Mouse (Mus musculus): ENCODE results near the gene Esam. TPM values are rescaled to one million over a fixed set of nuclear protein-coding genes. Genes with fewer than 3 reads are reported as not detected.

The Esam gene
- polyA plus RNA-seq, 1 experiment from 2014 or later: 58.3 TPM

- no peak overlapping the region for H3K27ac ChIP-seq (ENCODE audit: low read length)
- H3K36me3 ChIP-seq (ENCODE audit: control insufficient read depth, insufficient read depth, low read length): no peaks in the 10 kb centered on the region
- H3K4me2 ChIP-seq (replicated peaks; ENCODE audit: low read depth, low read length): no peak overlapping the region
- WGBS: 74% methylated on average over 3 of the region's 3 CpGs
- no peak overlapping the region for H3K4me3 ChIP-seq (ENCODE audit: low read depth, low read length)
- H3K4me1 ChIP-seq (ENCODE audit: control insufficient read depth, insufficient read depth, low read length): no peaks in the 10 kb centered on the region
- H3K9me3 ChIP-seq (ENCODE audit: control insufficient read depth, low read depth, low read length): no peaks in the 10 kb centered on the region
- H3K27me3 ChIP-seq (ENCODE audit: control insufficient read depth, insufficient read depth, low read length): peaks cover 8% of the 10 kb centered on the region; the same call in 1 of the 2 replicates
- no peak overlapping the region for H3K9ac ChIP-seq (replicated peaks; ENCODE audit: low read depth, low read length)
- ATAC-seq (ENCODE audit: insufficient number of reproducible peaks, insufficient read depth, low FRiP score, low read depth): no peak
Observed at GRCm38 (mm10) chr9:37556366-37556765, 28.5 kb downstream of the Esam start.

- Histone ChIP-seq H3K9me3 (ENCODE audit: control insufficient read depth, low read depth, low read length) (no peaks in the 10 kb centered on the region), H3K4me1 (ENCODE audit: control insufficient read depth, insufficient read depth, low read length) (no peaks in the 10 kb centered on the region), H3K27me3 (ENCODE audit: control insufficient read depth, insufficient read depth, low read length) (no peaks in the 10 kb centered on the region), H3K4me3 (ENCODE audit: low read depth, low read length) (no peak overlapping the region), H3K9ac (replicated peaks; ENCODE audit: low read depth, low read length) (no peak overlapping the region), H3K4me2 (replicated peaks; ENCODE audit: low read depth, low read length) (no peak overlapping the region), H3K36me3 (ENCODE audit: control insufficient read depth, insufficient read depth, low read length) (no peaks in the 10 kb centered on the region), H3K27ac (ENCODE audit: low read length) (no peak overlapping the region)
- ATAC-seq (ENCODE audit: insufficient number of reproducible peaks, insufficient read depth, low FRiP score, low read depth): no peak
- 81% methylated on average over 2 of the region's 2 CpGs for WGBS
Observed at GRCm38 (mm10) chr9:37560617-37561016, 32.7 kb downstream of the Esam start.

- H3K9me3 ChIP-seq (ENCODE audit: control insufficient read depth, low read depth, low read length): no peaks in the 10 kb centered on the region
- no peak overlapping the region for H3K9ac ChIP-seq (replicated peaks; ENCODE audit: low read depth, low read length)
- no peak overlapping the region for H3K27ac ChIP-seq (ENCODE audit: low read length)
- H3K4me1 ChIP-seq (ENCODE audit: control insufficient read depth, insufficient read depth, low read length): peaks cover 14% of the 10 kb centered on the region; the same call in 1 of the 2 replicates
- H3K36me3 ChIP-seq (ENCODE audit: control insufficient read depth, insufficient read depth, low read length): no peaks in the 10 kb centered on the region
- no peak overlapping the region for H3K4me2 ChIP-seq (replicated peaks; ENCODE audit: low read depth, low read length)
- no peaks in the 10 kb centered on the region for H3K27me3 ChIP-seq (ENCODE audit: control insufficient read depth, insufficient read depth, low read length)
- ATAC-seq (ENCODE audit: insufficient number of reproducible peaks, insufficient read depth, low FRiP score, low read depth): no peak
- no peak overlapping the region for H3K4me3 ChIP-seq (ENCODE audit: low read depth, low read length)
- WGBS: 48% methylated on average over 1 of the region's 1 CpGs
Observed at GRCm38 (mm10) chr9:37563805-37564204, 35.9 kb downstream of the Esam start.

GRCm38 (mm10) chr9:37567019-37567418 lies 39.1 kb downstream of the Esam start:
- 88% methylated on average over 2 of the region's 2 CpGs for WGBS
- no peak overlapping the region for H3K9ac ChIP-seq (replicated peaks; ENCODE audit: low read depth, low read length)
- no peaks in the 10 kb centered on the region for H3K36me3 ChIP-seq (ENCODE audit: control insufficient read depth, insufficient read depth, low read length)
- no peak overlapping the region for H3K27ac ChIP-seq (ENCODE audit: low read length)
- H3K4me2 ChIP-seq (replicated peaks; ENCODE audit: low read depth, low read length): no peak overlapping the region
- H3K4me3 ChIP-seq (ENCODE audit: low read depth, low read length): no peak overlapping the region
- peaks cover 14% of the 10 kb centered on the region; the same call in 1 of the 2 replicates for H3K4me1 ChIP-seq (ENCODE audit: control insufficient read depth, insufficient read depth, low read length)
- ATAC-seq (ENCODE audit: insufficient number of reproducible peaks, insufficient read depth, low FRiP score, low read depth): no peak
- no peaks in the 10 kb centered on the region for H3K27me3 ChIP-seq (ENCODE audit: control insufficient read depth, insufficient read depth, low read length)
- no peaks in the 10 kb centered on the region for H3K9me3 ChIP-seq (ENCODE audit: control insufficient read depth, low read depth, low read length)

GRCm38 (mm10) chr9:37567454-37567853 lies 39.6 kb downstream of the Esam start:
- no peak for ATAC-seq (ENCODE audit: insufficient number of reproducible peaks, insufficient read depth, low FRiP score, low read depth)
- no peak overlapping the region for H3K9ac ChIP-seq (replicated peaks; ENCODE audit: low read depth, low read length)
- H3K27me3 ChIP-seq (ENCODE audit: control insufficient read depth, insufficient read depth, low read length): no peaks in the 10 kb centered on the region
- no peak overlapping the region for H3K4me2 ChIP-seq (replicated peaks; ENCODE audit: low read depth, low read length)
- no peak overlapping the region for H3K27ac ChIP-seq (ENCODE audit: low read length)
- H3K9me3 ChIP-seq (ENCODE audit: control insufficient read depth, low read depth, low read length): no peaks in the 10 kb centered on the region
- 42% methylated on average over 5 of the region's 5 CpGs for WGBS
- H3K36me3 ChIP-seq (ENCODE audit: control insufficient read depth, insufficient read depth, low read length): no peaks in the 10 kb centered on the region
- no peak overlapping the region for H3K4me3 ChIP-seq (ENCODE audit: low read depth, low read length)
- H3K4me1 ChIP-seq (ENCODE audit: control insufficient read depth, insufficient read depth, low read length): peaks cover 14% of the 10 kb centered on the region; the same call in 1 of the 2 replicates

GRCm38 (mm10) chr9:37567892-37568604 lies 40.2 kb downstream of the Esam start:
- peak; percentile 46 for ATAC-seq (ENCODE audit: insufficient number of reproducible peaks, insufficient read depth, low FRiP score, low read depth)
- Histone ChIP-seq H3K4me2 (replicated peaks; ENCODE audit: low read depth, low read length) (peak overlapping the region; percentile 11), H3K36me3 (ENCODE audit: control insufficient read depth, insufficient read depth, low read length) (no peaks in the 10 kb centered on the region), H3K4me3 (ENCODE audit: low read depth, low read length) (no peak overlapping the region), H3K9me3 (ENCODE audit: control insufficient read depth, low read depth, low read length) (no peaks in the 10 kb centered on the region), H3K4me1 (ENCODE audit: control insufficient read depth, insufficient read depth, low read length) (peaks cover 14% of the 10 kb centered on the region; the same call in 1 of the 2 replicates), H3K9ac (replicated peaks; ENCODE audit: low read depth, low read length) (no peak overlapping the region), H3K27ac (ENCODE audit: low read length) (no peak overlapping the region), H3K27me3 (ENCODE audit: control insufficient read depth, insufficient read depth, low read length) (no peaks in the 10 kb centered on the region)
- 30% methylated on average over 15 of the region's 15 CpGs for WGBS

- 50% methylated on average over 4 of the region's 4 CpGs for WGBS
- H3K4me2 ChIP-seq (replicated peaks; ENCODE audit: low read depth, low read length): no peak overlapping the region
Observed at GRCm38 (mm10) chr9:37568605-37569214, 40.8 kb downstream of the Esam start.

GRCm38 (mm10) chr9:37569231-37569835 lies 41.5 kb downstream of the Esam start:
- 69% methylated on average over 2 of the region's 2 CpGs for WGBS
- Histone ChIP-seq H3K36me3 (ENCODE audit: control insufficient read depth, insufficient read depth, low read length) (no peaks in the 10 kb centered on the region), H3K9me3 (ENCODE audit: control insufficient read depth, low read depth, low read length) (no peaks in the 10 kb centered on the region), H3K4me3 (ENCODE audit: low read depth, low read length) (no peak overlapping the region), H3K9ac (replicated peaks; ENCODE audit: low read depth, low read length) (no peak overlapping the region), H3K27ac (ENCODE audit: low read length) (no peak overlapping the region), H3K4me2 (replicated peaks; ENCODE audit: low read depth, low read length) (no peak overlapping the region), H3K4me1 (ENCODE audit: control insufficient read depth, insufficient read depth, low read length) (peaks cover 14% of the 10 kb centered on the region; the same call in 1 of the 2 replicates), H3K27me3 (ENCODE audit: control insufficient read depth, insufficient read depth, low read length) (no peaks in the 10 kb centered on the region)
- no peak for ATAC-seq (ENCODE audit: insufficient number of reproducible peaks, insufficient read depth, low FRiP score, low read depth)

More at GRCm38 (mm10) chr9:37568605-37569214, 40.8 kb downstream of the Esam start:
- Histone ChIP-seq H3K36me3 (ENCODE audit: control insufficient read depth, insufficient read depth, low read length) (no peaks in the 10 kb centered on the region), H3K4me1 (ENCODE audit: control insufficient read depth, insufficient read depth, low read length) (peaks cover 14% of the 10 kb centered on the region; the same call in 1 of the 2 replicates), H3K9me3 (ENCODE audit: control insufficient read depth, low read depth, low read length) (no peaks in the 10 kb centered on the region), H3K27ac (ENCODE audit: low read length) (no peak overlapping the region), H3K9ac (replicated peaks; ENCODE audit: low read depth, low read length) (no peak overlapping the region), H3K4me3 (ENCODE audit: low read depth, low read length) (no peak overlapping the region), H3K27me3 (ENCODE audit: control insufficient read depth, insufficient read depth, low read length) (no peaks in the 10 kb centered on the region)
- ATAC-seq (ENCODE audit: insufficient number of reproducible peaks, insufficient read depth, low FRiP score, low read depth): peak; percentile 8; the same call in 1 of the 2 replicates
